Mouse (Mus musculus) liver, postnatal 0 days (tissue): ENCODE measurements at regions not wholly inside any gene's neighbourhood (a gene's known extent, or its start where the extent isn't known, plus 50 kb on each side); places are given as distances from the start of the nearest gene placed in this dataset.
A peak's percentile ranks its signal among the peaks of the same experiment; 100 is the strongest.

ENCODE experiments used
- ATAC-seq: fragments of 200-750 bp; cut with Nextera tagmentation; 2 replicates; pipeline ENCODE4 v1.8.0; 2017; ENCODE audit warnings: mild to moderate bottlenecking, moderate library complexity
- DNase-seq: peaks from one replicate; pipeline ENCODE4 v3.0.0-alpha.2; 2016
- H3K27ac ChIP-seq: fragments of 300-500 bp; sonication (generic); 2 replicates; pipeline ENCODE4 v1.5.1; 2014; ENCODE audit warnings: antibody characterized with exemption, moderate library complexity, mild to moderate bottlenecking, low read depth
- H3K27me3 ChIP-seq: fragments of 300-500 bp; sonication (generic); 2 replicates; pipeline ENCODE4 v1.6.1; 2014; ENCODE audit warnings: low read length, control low read depth, mixed read lengths; ENCODE audit not compliant: insufficient read depth
- H3K36me3 ChIP-seq: fragments of 300-500 bp; sonication (generic); replicated peaks from 2 replicates; pipeline ENCODE4 v1.6.1; 2014; ENCODE audit warnings: mild to moderate bottlenecking, control low read depth, low read length, moderate library complexity, mixed read lengths; ENCODE audit not compliant: insufficient read depth
- H3K4me1 ChIP-seq: fragments of 300-500 bp; sonication (generic); 2 replicates; pipeline ENCODE4 v1.6.1; 2014; ENCODE audit warnings: antibody characterized with exemption, mild to moderate bottlenecking, control low read depth; ENCODE audit not compliant: insufficient read depth
- H3K4me2 ChIP-seq: fragments of 300-500 bp; sonication (generic); 2 replicates; pipeline ENCODE4 v1.6.1; 2014; ENCODE audit warnings: low read depth, mild to moderate bottlenecking, low read length, moderate library complexity, mixed read lengths
- H3K4me3 ChIP-seq: fragments of 300-500 bp; sonication (generic); 2 replicates; pipeline ENCODE4 v1.5.1; 2014; ENCODE audit warnings: low read depth, low read length
- H3K9ac ChIP-seq: fragments of 300-500 bp; sonication (generic); replicated peaks from 2 replicates; pipeline ENCODE4 v1.6.1; 2014; ENCODE audit warnings: mild to moderate bottlenecking, moderate library complexity
- H3K9me3 ChIP-seq: fragments of 300-500 bp; sonication (generic); 2 replicates; pipeline ENCODE4 v1.6.1; 2016; ENCODE audit warnings: mild to moderate bottlenecking, control low read depth, low read length, mixed read lengths
- CTCF ChIP-seq: sonication (generic); IDR thresholded peaks from 2 replicates; pipeline ENCODE4 v1.5.1; 2016; ENCODE audit warnings: antibody characterized with exemption, low read depth
- EP300 ChIP-seq: IDR thresholded peaks from 2 replicates; pipeline ENCODE4 v1.6.1; 2016; ENCODE audit warnings: antibody characterized with exemption, low read depth, mild to moderate bottlenecking
- WGBS: fragments of 180-500 bp; shearing (Covaris S2); extraction: QIAGEN DNeasy Blood & Tissue Kit; methylation state at CpG from one replicate; pipeline ENCODE4 v1.1.7; 2014; ENCODE audit not compliant: insufficient replicate concordance; 5-methylcytosine and 5-hydroxymethylcytosine counted together

DNA sequence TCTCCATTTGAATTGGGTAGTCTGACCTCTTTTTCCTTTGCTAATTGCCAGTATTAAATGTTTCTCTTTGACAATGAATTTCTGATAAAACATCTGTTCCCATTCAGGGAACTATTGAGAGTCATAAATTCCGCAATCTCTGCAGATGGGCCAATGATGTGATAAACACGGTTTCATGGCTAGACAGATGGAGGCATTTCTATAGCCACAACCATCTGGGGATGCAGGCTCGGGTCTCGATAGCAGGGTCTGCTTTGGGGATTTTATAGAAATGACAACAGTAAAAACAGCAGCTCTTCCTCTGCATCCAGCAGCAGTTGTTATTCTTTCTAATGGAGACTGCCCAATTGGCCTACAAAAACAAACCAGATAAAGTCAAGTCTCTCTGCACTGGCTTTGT is 82.1 kb upstream of the Ralgapa2 start:
- Histone ChIP-seq H3K4me3 (no peak overlapping the region), H3K9ac (no peak overlapping the region), H3K36me3 (no peaks in the 10 kb centered on the region), H3K9me3 (no peaks in the 10 kb centered on the region), H3K4me2 (no peak overlapping the region), H3K27me3 (no peaks in the 10 kb centered on the region), H3K27ac (no peak overlapping the region), H3K4me1 (no peaks in the 10 kb centered on the region)
- TF ChIP-seq EP300 (no peak), CTCF (no peak)
- ATAC-seq, result no peak
- no peak for DNase-seq
- WGBS, result 78% methylated on average over 4 of the region's 4 CpGs

DNA sequence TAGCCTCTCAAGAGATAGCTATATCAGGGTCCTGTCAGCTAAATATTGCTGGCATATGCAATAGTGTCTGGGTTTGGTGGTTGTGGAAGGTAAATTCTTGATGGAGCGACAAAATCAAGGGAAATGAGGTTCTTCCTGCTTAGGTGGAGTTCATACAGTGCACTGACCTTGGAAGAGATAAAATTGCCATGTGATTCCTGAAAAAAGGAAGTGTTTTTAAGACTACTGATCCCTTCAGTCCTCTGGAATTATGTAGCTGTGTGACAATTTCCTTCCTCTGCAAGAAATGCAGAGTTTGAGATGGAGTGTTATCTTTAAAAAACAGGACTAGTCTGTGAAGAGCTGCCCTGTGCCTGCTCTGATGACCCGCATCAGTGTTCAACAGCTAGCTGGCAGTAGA is 83.5 kb upstream of the Ralgapa2 start:
- TF ChIP-seq EP300 (0 out of 2 replicates have a peak, but pooled peaks have one; percentile 11), CTCF (no peak)
- H3K27me3 ChIP-seq, result no peaks in the 10 kb centered on the region
- DNase-seq (no peak), ATAC-seq (no peak)
- WGBS, result 63% methylated on average over 2 of the region's 2 CpGs
- no peak overlapping the region for H3K9ac ChIP-seq
- no peak overlapping the region for H3K27ac ChIP-seq
- H3K4me1 ChIP-seq, result no peaks in the 10 kb centered on the region
- no peaks in the 10 kb centered on the region for H3K9me3 ChIP-seq
- no peak overlapping the region for H3K4me3 ChIP-seq
- H3K4me2 ChIP-seq, result no peak overlapping the region
- H3K36me3 ChIP-seq, result no peaks in the 10 kb centered on the region

DNA sequence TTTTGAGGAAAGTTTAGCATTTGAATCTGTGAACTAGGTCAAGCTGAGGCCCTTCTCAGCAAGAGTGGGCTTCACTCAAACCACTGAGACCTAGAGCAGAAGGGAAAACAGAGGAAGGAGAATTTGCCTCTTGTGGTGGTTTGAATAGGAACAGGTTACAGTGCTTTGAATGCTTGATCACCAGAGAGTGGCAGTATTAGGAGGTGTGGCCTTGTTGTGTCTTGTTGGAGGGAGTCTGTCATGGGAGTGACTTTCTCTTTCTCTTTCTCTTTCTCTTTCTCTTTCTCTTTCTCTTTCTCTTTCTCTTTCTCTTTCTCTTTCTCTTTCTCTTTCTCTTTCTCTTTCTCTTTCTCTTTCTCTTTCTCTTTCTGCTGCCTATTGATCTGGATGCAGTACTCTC is 94.0 kb upstream of the Ralgapa2 start:
- Histone ChIP-seq H3K27ac (no peak overlapping the region), H3K4me3 (no peak overlapping the region), H3K27me3 (no peaks in the 10 kb centered on the region), H3K36me3 (no peaks in the 10 kb centered on the region), H3K4me1 (no peaks in the 10 kb centered on the region), H3K9ac (no peak overlapping the region), H3K9me3 (no peaks in the 10 kb centered on the region), H3K4me2 (no peak overlapping the region)
- ATAC-seq, result no peak
- DNase-seq, result no peak
- TF ChIP-seq EP300 (no peak), CTCF (no peak)

DNA sequence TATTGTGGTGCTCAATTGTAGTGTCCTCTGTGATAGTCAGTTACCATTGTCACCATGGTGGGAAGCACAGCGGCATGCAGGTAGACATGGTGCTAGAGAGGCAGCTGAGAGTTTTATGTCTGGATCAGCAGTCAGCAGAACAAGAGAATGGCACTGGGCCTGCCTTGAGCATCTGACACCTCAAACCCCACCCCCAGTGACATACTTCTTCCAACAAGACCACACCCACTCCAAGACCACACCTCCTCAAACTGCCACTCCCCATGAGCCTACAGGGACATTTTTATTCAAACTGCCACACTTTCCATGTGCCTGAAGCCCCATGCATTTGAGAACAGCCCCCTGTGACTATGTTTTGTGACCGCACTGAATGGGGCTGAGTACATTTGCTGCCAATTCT is 98.8 kb upstream of the Ralgapa2 start:
- no peaks in the 10 kb centered on the region for H3K36me3 ChIP-seq
- H3K4me3 ChIP-seq, result no peak overlapping the region
- H3K9ac ChIP-seq, result no peak overlapping the region
- 92% methylated on average over 2 of the region's 2 CpGs for WGBS
- ATAC-seq (no peak), DNase-seq (no peak)
- H3K9me3 ChIP-seq, result no peaks in the 10 kb centered on the region
- TF ChIP-seq EP300, result no peak
- TF ChIP-seq CTCF, result no peak
- 0 out of 2 replicates have a peak, but pooled peaks cover 4% of the 10 kb centered on the region for H3K4me1 ChIP-seq
- H3K27ac ChIP-seq, result no peak overlapping the region
- H3K4me2 ChIP-seq, result no peak overlapping the region
- no peaks in the 10 kb centered on the region for H3K27me3 ChIP-seq

DNA sequence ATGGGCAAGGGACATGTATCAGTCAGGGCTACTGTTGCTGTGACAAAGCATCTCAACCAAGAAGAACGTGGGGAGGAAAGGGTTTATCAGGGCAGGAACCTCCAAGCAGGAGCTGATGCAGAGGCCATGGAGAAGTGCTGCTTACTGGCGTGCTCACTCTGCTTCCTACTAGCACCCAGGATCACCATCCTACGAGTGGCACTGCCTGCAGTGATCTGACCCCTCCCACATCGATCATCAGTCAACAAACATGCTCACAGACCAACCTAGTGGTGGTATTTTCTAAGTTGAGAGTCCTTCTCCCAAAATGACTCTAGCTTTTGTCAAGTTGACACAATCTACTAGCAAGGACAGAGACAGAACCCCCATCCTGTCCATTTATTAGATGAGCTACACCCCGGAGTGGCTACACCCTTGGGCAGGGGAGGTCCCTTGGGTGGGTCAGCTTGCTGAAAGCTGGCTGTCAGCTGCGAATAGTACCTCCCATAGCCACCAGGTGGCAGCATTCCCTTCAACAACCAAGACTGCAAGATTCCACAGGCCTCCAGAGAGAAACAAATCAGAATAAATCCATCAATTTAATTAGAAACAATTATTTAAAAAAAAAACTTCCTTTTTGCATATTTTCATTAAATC is 99.9 kb upstream of the Ralgapa2 start:
- 36% methylated on average over 6 of the region's 6 CpGs for WGBS
- no peak overlapping the region for H3K4me2 ChIP-seq
- H3K27ac ChIP-seq, result no peak overlapping the region
- H3K9me3 ChIP-seq, result no peaks in the 10 kb centered on the region
- no peaks in the 10 kb centered on the region for H3K27me3 ChIP-seq
- ATAC-seq (peak; percentile 56), DNase-seq (peak; percentile 83)
- 0 out of 2 replicates have a peak, but pooled peaks cover 4% of the 10 kb centered on the region for H3K4me1 ChIP-seq
- H3K9ac ChIP-seq, result no peak overlapping the region
- TF ChIP-seq EP300 (no peak), CTCF (peak; percentile 86)
- no peak overlapping the region for H3K4me3 ChIP-seq
- no peaks in the 10 kb centered on the region for H3K36me3 ChIP-seq

DNA sequence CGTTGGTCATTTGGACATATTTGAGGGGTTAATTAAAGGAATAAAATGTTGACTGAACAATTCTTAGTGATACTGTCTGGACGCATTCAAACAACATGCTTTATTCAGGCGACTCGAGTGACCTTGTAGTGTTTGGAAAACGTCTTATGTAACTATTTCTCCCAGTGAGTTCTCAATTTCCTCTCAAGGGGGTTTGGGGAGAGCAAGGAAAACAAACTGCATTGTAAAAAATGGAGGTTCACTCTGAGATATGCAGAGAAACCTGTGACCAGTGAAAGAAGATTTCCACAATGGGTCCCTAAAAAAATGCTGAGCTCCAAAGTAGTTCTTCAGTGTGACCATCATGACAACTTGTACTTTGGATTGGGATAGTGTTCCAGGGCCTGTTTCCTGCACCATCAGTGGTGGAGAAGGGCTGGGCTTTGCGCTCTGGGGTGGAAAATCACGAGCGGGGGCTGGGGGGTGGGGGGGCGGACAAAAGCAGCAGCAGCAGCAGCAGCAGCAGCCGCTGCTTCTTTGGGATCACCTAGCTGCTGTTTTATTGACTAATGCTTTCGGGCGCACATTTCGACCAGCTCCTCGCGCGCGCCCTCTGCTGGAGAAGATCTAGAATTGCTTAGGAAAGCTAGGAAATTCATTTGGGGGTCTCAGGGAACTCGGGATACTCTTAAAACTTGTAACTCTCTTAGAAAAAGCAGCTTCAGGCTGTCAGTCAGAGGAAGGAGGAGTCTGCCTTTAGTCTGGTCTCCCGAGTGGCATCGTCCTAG is 100.6 kb upstream of the Ralgapa2 start:
- DNase-seq, result peak; percentile 61
- no peak overlapping the region for H3K27ac ChIP-seq
- no peaks in the 10 kb centered on the region for H3K27me3 ChIP-seq
- H3K9ac ChIP-seq, result no peak overlapping the region
- H3K36me3 ChIP-seq, result no peaks in the 10 kb centered on the region
- ATAC-seq, result no peak
- 7% methylated on average over 20 of the region's 20 CpGs for WGBS
- peak; percentile 83 for TF ChIP-seq CTCF
- TF ChIP-seq EP300, result no peak
- H3K9me3 ChIP-seq, result no peaks in the 10 kb centered on the region
- H3K4me1 ChIP-seq, result 0 out of 2 replicates have a peak, but pooled peaks cover 4% of the 10 kb centered on the region
- H3K4me3 ChIP-seq, result 0 out of 2 replicates have a peak overlapping the region, but pooled peaks have one; percentile 18
- H3K4me2 ChIP-seq, result peak overlapping the region; percentile 67
